Mouse (Mus musculus) kidney, postnatal 0 days (tissue): ENCODE results near the gene Arid3a. TPM values are rescaled to one million over a fixed set of nuclear protein-coding genes. Genes with fewer than 3 reads are reported as not detected.
"Not testable (repeated sequence)": the region's sequence is repeated elsewhere in the genome, so short reads cannot be mapped to it uniquely, and the experiment has no call there.

ENCODE experiments used
- ATAC-seq: fragments of 200-750 bp; cut with Nextera tagmentation; replicated peaks from 2 replicates; pipeline ENCODE4 v1.8.0; 2017; ENCODE audit warnings: low read depth, moderate number of reproducible peaks, moderate TSS enrichment, moderate library complexity; ENCODE audit not compliant: low FRiP score
- DNase-seq: peaks from one replicate; pipeline ENCODE4 v3.0.0-alpha.2; 2016; ENCODE audit warnings: low spot score
- H3K27ac ChIP-seq: fragments of 300-500 bp; sonication (generic); 2 replicates; pipeline ENCODE4 v1.5.1; 2014; ENCODE audit warnings: mild to moderate bottlenecking
- H3K27me3 ChIP-seq: fragments of 300-500 bp; sonication (generic); 2 replicates; pipeline ENCODE4 v1.6.1; 2014; ENCODE audit warnings: low read length, mixed read lengths; ENCODE audit not compliant: insufficient read depth
- H3K36me3 ChIP-seq: fragments of 300-500 bp; sonication (generic); 2 replicates; pipeline ENCODE4 v1.6.1; 2014; ENCODE audit warnings: low read length, mixed read lengths; ENCODE audit not compliant: insufficient read depth
- H3K4me1 ChIP-seq: fragments of 300-500 bp; sonication (generic); replicated peaks from 2 replicates; pipeline ENCODE4 v1.6.1; 2014; ENCODE audit warnings: antibody characterized with exemption, low read length, mixed read lengths; ENCODE audit not compliant: insufficient read depth
- H3K4me2 ChIP-seq: fragments of 300-500 bp; sonication (generic); 2 replicates; pipeline ENCODE4 v1.6.1; 2014; ENCODE audit warnings: mild to moderate bottlenecking, low read length, moderate library complexity, mixed read lengths
- H3K4me3 ChIP-seq: fragments of 300-500 bp; sonication (generic); replicated peaks from 2 replicates; pipeline ENCODE4 v1.5.1; 2014; ENCODE audit warnings: low read depth, low read length
- H3K9ac ChIP-seq: fragments of 300-500 bp; sonication (generic); 2 replicates; pipeline ENCODE4 v1.6.1; 2014; ENCODE audit warnings: low read depth, low read length
- H3K9me3 ChIP-seq: fragments of 300-500 bp; sonication (generic); replicated peaks from 2 replicates; pipeline ENCODE4 v1.6.1; 2016; ENCODE audit warnings: low read length, inconsistent platforms, mixed read lengths
- CTCF ChIP-seq: IDR thresholded peaks from 2 replicates; pipeline ENCODE4 v1.5.1; 2016; ENCODE audit warnings: antibody characterized with exemption, low read depth, mild to moderate bottlenecking, moderate library complexity
- WGBS: fragments of 180-500 bp; shearing (Covaris S2); extraction: QIAGEN DNeasy Blood & Tissue Kit; methylation state at CpG from one replicate; pipeline ENCODE4 v1.1.7; 2014; 5-methylcytosine and 5-hydroxymethylcytosine counted together
- polyA plus RNA-seq: library from polyadenylated mRNA; unstranded; fragments of >200 nt; fragmentation: Nextera tagmentation; extraction: Ambion mirVana; gene quantifications from 2 replicates; pipeline ENCODE4 v1.2.1, GENCODE M21; 2015

Gene Arid3a
- polyA plus RNA-seq, 1 experiment from 2014 or later, result 4.1 TPM

GRCm38 (mm10) chr10:79883297-79884084 lies 43.4 kb upstream of the Arid3a start:
- 15% methylated on average over 22 of the region's 22 CpGs for WGBS
- H3K9ac ChIP-seq, result no peak overlapping the region

GRCm38 (mm10) chr10:79884446-79884845 lies 42.4 kb upstream of the Arid3a start:
- WGBS, result 50% methylated on average over 4 of the region's 4 CpGs
- no peak overlapping the region for H3K9ac ChIP-seq
- H3K4me3 ChIP-seq, result no peak overlapping the region
- no peak for ATAC-seq
- no peaks in the 10 kb centered on the region for H3K27me3 ChIP-seq
- H3K27ac ChIP-seq, result no peak overlapping the region
- no peaks in the 10 kb centered on the region for H3K36me3 ChIP-seq
- H3K9me3 ChIP-seq, result no peaks in the 10 kb centered on the region
- no peak for DNase-seq
- peaks cover 19% of the 10 kb centered on the region for H3K4me1 ChIP-seq
- no peak overlapping the region for H3K4me2 ChIP-seq
- no peak for TF ChIP-seq CTCF

More at GRCm38 (mm10) chr10:79883297-79884084, 43.4 kb upstream of the Arid3a start:
- Histone ChIP-seq H3K4me3 (no peak overlapping the region), H3K27ac (no peak overlapping the region), H3K36me3 (no peaks in the 10 kb centered on the region), H3K27me3 (no peaks in the 10 kb centered on the region), H3K9me3 (no peaks in the 10 kb centered on the region), H3K4me2 (peak overlapping the region; percentile 24; the same call in 1 of the 2 replicates), H3K4me1 (peaks cover 22% of the 10 kb centered on the region)
- peak; percentile 91 for DNase-seq
- TF ChIP-seq CTCF, result peak; percentile 82
- no peak for ATAC-seq

- H3K27ac ChIP-seq, H3K4me2 ChIP-seq, DNase-seq, H3K4me3 ChIP-seq, ATAC-seq, H3K27me3 ChIP-seq, H3K36me3 ChIP-seq, H3K9me3 ChIP-seq, H3K9ac ChIP-seq: not testable (repeated sequence)
- WGBS, result 54% methylated on average over 2 of the region's 3 CpGs
- peaks cover 14% of the 10 kb centered on the region for H3K4me1 ChIP-seq
Observed at GRCm38 (mm10) chr10:79884938-79885337, 41.9 kb upstream of the Arid3a start.

GRCm38 (mm10) chr10:79886054-79886453 lies 40.8 kb upstream of the Arid3a start, which contains the start of gene Elane:
Gene Elane, plus strand, starts transcription at chr10:79886247.
- H3K9ac ChIP-seq, result no peak within 1 kb of the TSS
- WGBS, result 74% methylated on average over 6 of the region's 6 CpGs
- peaks cover 12% of the 10 kb centered on the region for H3K4me1 ChIP-seq
- no peak within 1 kb of the TSS for H3K4me2 ChIP-seq
- no peaks in the 10 kb centered on the region for H3K9me3 ChIP-seq
- no peaks in the 10 kb centered on the region for H3K27me3 ChIP-seq
- no peak for TF ChIP-seq CTCF
- no peak within 1 kb of the TSS for H3K4me3 ChIP-seq
- ATAC-seq (no peak), DNase-seq (no peak)
- no peak within 1 kb of the TSS for H3K27ac ChIP-seq
- no peaks in the 10 kb centered on the region for H3K36me3 ChIP-seq

- ATAC-seq (no peak), DNase-seq (no peak)
- H3K4me3 ChIP-seq, result no peak overlapping the region
- H3K27me3 ChIP-seq, result no peaks in the 10 kb centered on the region
- no peak overlapping the region for H3K27ac ChIP-seq
- H3K9me3 ChIP-seq, result no peaks in the 10 kb centered on the region
- WGBS, result 80% methylated on average over 8 of the region's 8 CpGs
- peaks cover 12% of the 10 kb centered on the region for H3K4me1 ChIP-seq
- H3K36me3 ChIP-seq, result no peaks in the 10 kb centered on the region
- no peak overlapping the region for H3K9ac ChIP-seq
- no peak for TF ChIP-seq CTCF
- no peak overlapping the region for H3K4me2 ChIP-seq
Observed at GRCm38 (mm10) chr10:79886611-79887010, 40.2 kb upstream of the Arid3a start.

- Histone ChIP-seq H3K9ac (no peak overlapping the region), H3K4me3 (no peak overlapping the region), H3K4me2 (no peak overlapping the region), H3K27me3 (no peaks in the 10 kb centered on the region), H3K27ac (no peak overlapping the region), H3K4me1 (no peaks in the 10 kb centered on the region), H3K9me3 (no peaks in the 10 kb centered on the region), H3K36me3 (0 out of 2 replicates have a peak, but pooled peaks cover 5% of the 10 kb centered on the region)
- TF ChIP-seq CTCF, result no peak
- DNase-seq (peak; percentile 73), ATAC-seq (no peak)
- 40% methylated on average over 2 of the region's 2 CpGs for WGBS
Observed at GRCm38 (mm10) chr10:79889386-79889785, 37.5 kb upstream of the Arid3a start.

GRCm38 (mm10) chr10:79890670-79891069 lies 36.2 kb upstream of the Arid3a start, which contains the start of gene Cfd:
Gene Cfd, plus strand, starts transcription at chr10:79890853.
- no peaks in the 10 kb centered on the region for H3K27me3 ChIP-seq
- H3K9ac ChIP-seq, result no peak within 1 kb of the TSS
- WGBS, result 40% methylated on average over 5 of the region's 5 CpGs

More at GRCm38 (mm10) chr10:79890670-79891069, 36.2 kb upstream of the Arid3a start, which contains the start of gene Cfd:
- no peaks in the 10 kb centered on the region for H3K9me3 ChIP-seq
- no peak for TF ChIP-seq CTCF
- no peak within 1 kb of the TSS for H3K4me2 ChIP-seq
- H3K36me3 ChIP-seq, result peaks cover 15% of the 10 kb centered on the region
- ATAC-seq (no peak), DNase-seq (no peak)
- H3K4me1 ChIP-seq, result no peaks in the 10 kb centered on the region
- no peak within 1 kb of the TSS for H3K27ac ChIP-seq
- no peak within 1 kb of the TSS for H3K4me3 ChIP-seq
